Mouse (Mus musculus): Measurements from ENCODE around the gene Gtf2f1. TPM values are rescaled to one million over a fixed set of nuclear protein-coding genes. Genes with fewer than 3 reads are reported as not detected.

The Gtf2f1 gene
- polyA plus RNA-seq, 1 experiment, result 61.6 TPM

DNA sequence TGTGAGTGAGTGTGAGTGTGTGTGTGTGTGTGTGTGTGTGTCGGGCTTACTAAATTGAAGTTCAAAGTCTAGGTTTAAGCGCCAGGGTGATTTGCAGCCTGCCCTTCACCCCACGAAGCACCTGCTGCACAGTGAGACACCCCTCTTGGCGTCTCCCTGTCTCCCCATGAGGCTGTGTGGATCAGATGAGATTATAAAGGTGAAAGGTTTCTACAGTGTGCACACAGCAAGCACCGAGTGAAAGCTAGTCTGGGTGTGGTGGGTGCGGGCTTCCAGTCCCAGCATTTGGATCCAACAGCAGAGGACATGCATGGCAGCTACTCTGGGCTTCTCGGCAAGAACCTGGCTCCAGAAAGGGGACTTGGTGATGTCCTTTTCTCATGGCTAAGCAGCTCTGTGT is 30.0 kb downstream of the Gtf2f1 start:
- Histone ChIP-seq H3ac (ENCODE audit: control insufficient read depth, insufficient read length) (no peak overlapping the region), H3K79me2 (ENCODE audit: control insufficient read depth, insufficient read depth) (no peaks in the 10 kb centered on the region), H3K27me3 (ENCODE audit: control insufficient read depth, insufficient read depth, insufficient read length) (peaks cover 35% of the 10 kb centered on the region), H3K4me3 (no peak overlapping the region), H3K4me2 (ENCODE audit: low read depth) (no peak overlapping the region), H3K36me3 (ENCODE audit: control insufficient read depth, insufficient read depth) (no peaks in the 10 kb centered on the region)
- TF ChIP-seq POLR2A (IDR thresholded peaks at IDR 0.05; ENCODE audit: insufficient read length, low read depth) (no peak), REST (IDR thresholded peaks at IDR 0.05; ENCODE audit: insufficient read depth, insufficient read length) (no peak), TCF3 (IDR thresholded peaks at IDR 0.05; ENCODE audit: insufficient read length, low read depth) (no peak), CEBPB (IDR thresholded peaks at IDR 0.05; ENCODE audit: insufficient read depth, poor library complexity, severe bottlenecking) (no peak), MYOD1 (IDR thresholded peaks at IDR 0.05; ENCODE audit: control insufficient read depth in 1 of 3, insufficient read length in 2 of 3, low read depth in 2 of 3) (no peak), SRF (IDR thresholded peaks at IDR 0.05; ENCODE audit: control insufficient read depth, insufficient read length, low read depth) (no peak), USF1 (IDR thresholded peaks at IDR 0.05; ENCODE audit: low read depth) (no peak), POLR2AphosphoS2 (IDR thresholded peaks at IDR 0.05; ENCODE audit: insufficient read length, low read depth) (no peak), MYOG (IDR thresholded peaks at IDR 0.05; ENCODE audit: control insufficient read depth in 1 of 3, insufficient read depth in 1 of 3, insufficient read length in 2 of 3, low read depth in 2 of 3) (no peak), MAX (IDR thresholded peaks at IDR 0.05; ENCODE audit: low read depth) (no peak), E2F4 (IDR thresholded peaks at IDR 0.05; ENCODE audit: insufficient read depth) (no peak), TCF12 (IDR thresholded peaks at IDR 0.05; ENCODE audit: insufficient read depth, poor library complexity, severe bottlenecking) (no peak)

DNA sequence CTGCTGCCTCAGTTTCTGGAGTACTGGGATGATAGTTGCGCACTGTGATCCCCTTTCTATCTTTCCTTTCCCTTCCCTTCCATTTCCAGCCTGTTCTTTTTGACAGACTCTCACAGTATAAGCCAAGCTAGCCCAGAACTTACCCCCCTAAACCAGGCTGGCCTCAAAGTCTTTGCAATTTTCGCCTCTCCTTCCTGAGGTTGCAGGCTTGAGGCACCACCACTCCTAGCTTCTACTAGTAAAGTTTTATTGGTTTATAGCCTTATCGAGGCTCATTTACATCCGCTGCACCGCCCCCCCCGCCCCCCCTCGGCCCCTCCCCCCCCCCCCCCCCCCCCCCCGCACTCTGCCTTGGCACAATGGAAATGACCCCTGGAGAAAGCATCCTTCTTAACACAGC is 31.6 kb downstream of the Gtf2f1 start:
- H3K4me2 ChIP-seq (ENCODE audit: low read depth), result no peak overlapping the region
- TF ChIP-seq POLR2AphosphoS2 (IDR thresholded peaks at IDR 0.05; ENCODE audit: insufficient read length, low read depth), result no peak
- no peak for TF ChIP-seq SRF (IDR thresholded peaks at IDR 0.05; ENCODE audit: control insufficient read depth, insufficient read length, low read depth)
- no peak for TF ChIP-seq MAX (IDR thresholded peaks at IDR 0.05; ENCODE audit: low read depth)
- TF ChIP-seq MYOG (IDR thresholded peaks at IDR 0.05; ENCODE audit: control insufficient read depth in 1 of 3, insufficient read depth in 1 of 3, insufficient read length in 2 of 3, low read depth in 2 of 3), result no peak
- TF ChIP-seq REST (IDR thresholded peaks at IDR 0.05; ENCODE audit: insufficient read depth, insufficient read length), result no peak
- no peak for TF ChIP-seq USF1 (IDR thresholded peaks at IDR 0.05; ENCODE audit: low read depth)
- TF ChIP-seq TCF3 (IDR thresholded peaks at IDR 0.05; ENCODE audit: insufficient read length, low read depth), result no peak
- no peak for TF ChIP-seq CEBPB (IDR thresholded peaks at IDR 0.05; ENCODE audit: insufficient read depth, poor library complexity, severe bottlenecking)
- no peak for TF ChIP-seq MYOD1 (IDR thresholded peaks at IDR 0.05; ENCODE audit: control insufficient read depth in 1 of 3, insufficient read length in 2 of 3, low read depth in 2 of 3)
- TF ChIP-seq POLR2A (IDR thresholded peaks at IDR 0.05; ENCODE audit: insufficient read length, low read depth), result no peak
- no peak for TF ChIP-seq E2F4 (IDR thresholded peaks at IDR 0.05; ENCODE audit: insufficient read depth)
- no peak for TF ChIP-seq TCF12 (IDR thresholded peaks at IDR 0.05; ENCODE audit: insufficient read depth, poor library complexity, severe bottlenecking)
- H3K27me3 ChIP-seq (ENCODE audit: control insufficient read depth, insufficient read depth, insufficient read length), result peaks cover 49% of the 10 kb centered on the region
- H3K36me3 ChIP-seq (ENCODE audit: control insufficient read depth, insufficient read depth), result no peaks in the 10 kb centered on the region
- no peak overlapping the region for H3ac ChIP-seq (ENCODE audit: control insufficient read depth, insufficient read length)
- H3K4me3 ChIP-seq, result no peak overlapping the region
- H3K79me2 ChIP-seq (ENCODE audit: control insufficient read depth, insufficient read depth), result no peaks in the 10 kb centered on the region

DNA sequence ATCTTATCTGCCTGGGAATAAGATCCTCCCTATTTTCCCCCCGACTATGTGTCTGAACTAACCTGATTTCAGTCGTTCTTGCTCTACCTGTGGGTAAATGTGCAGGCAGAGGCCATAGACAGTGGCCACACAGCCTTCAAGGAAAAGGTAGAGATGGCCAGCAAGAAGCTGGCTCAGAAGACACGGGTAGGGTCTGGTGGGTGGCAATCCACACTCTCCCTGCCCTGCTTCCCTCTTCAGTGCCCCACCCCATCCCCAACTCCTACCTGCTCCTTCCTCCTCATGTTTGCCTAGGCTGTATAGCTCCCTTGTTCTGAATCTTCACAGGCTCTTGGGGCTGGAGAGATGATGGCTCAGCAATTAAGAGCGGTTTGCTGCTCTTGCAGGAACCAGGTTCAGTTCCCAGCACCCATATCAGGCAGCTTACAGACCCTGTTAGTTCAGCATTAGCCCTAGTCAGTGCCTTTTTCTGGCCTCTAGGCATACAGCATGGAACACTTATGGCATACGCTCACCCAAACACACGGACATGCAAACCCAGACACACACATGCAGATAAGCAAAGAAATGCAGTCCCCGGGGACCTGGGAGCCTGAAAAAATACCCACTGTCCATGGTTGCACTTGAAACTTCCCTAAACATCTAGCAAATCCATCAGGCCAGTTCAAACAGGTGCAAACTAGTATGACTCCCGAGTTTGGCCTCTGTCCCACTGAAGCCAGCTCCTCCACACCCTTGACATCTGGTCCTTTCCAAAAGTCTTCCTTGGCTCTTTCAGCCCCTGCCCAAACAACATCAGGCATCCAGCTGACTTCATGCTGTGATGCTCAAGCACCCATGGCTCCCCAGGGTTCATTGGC is 34.3 kb downstream of the Gtf2f1 start:
- Histone ChIP-seq H3K4me2 (ENCODE audit: low read depth) (no peak overlapping the region), H3K36me3 (ENCODE audit: control insufficient read depth, insufficient read depth) (no peaks in the 10 kb centered on the region), H3K79me2 (ENCODE audit: control insufficient read depth, insufficient read depth) (no peaks in the 10 kb centered on the region), H3K27me3 (ENCODE audit: control insufficient read depth, insufficient read depth, insufficient read length) (peaks cover 56% of the 10 kb centered on the region), H3K4me3 (no peak overlapping the region), H3ac (ENCODE audit: control insufficient read depth, insufficient read length) (no peak overlapping the region)
- TF ChIP-seq MYOD1 (IDR thresholded peaks at IDR 0.05; ENCODE audit: control insufficient read depth in 1 of 3, insufficient read length in 2 of 3, low read depth in 2 of 3) (peak in 1 of 3 experiments; percentile 13), MAX (IDR thresholded peaks at IDR 0.05; ENCODE audit: low read depth) (no peak)

DNA sequence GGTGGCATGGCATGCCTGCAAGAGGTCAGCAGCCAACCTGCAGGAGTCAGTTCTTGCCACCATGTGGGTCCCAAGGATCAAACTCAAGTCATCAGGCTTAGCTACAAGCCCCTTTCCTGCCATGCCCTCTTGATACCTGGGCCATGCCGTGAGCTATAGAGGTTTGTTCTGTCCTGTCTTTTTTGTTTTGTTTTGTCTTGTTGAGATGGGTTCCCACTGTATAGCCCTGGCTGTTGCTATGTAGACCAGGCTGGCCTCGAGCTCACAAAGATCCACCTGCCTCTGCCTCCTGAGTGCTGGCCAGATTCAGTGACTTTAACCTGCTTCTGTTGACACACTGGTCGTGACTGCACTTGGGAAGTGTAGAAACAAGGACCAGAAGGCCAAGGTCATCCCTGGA is 35.7 kb downstream of the Gtf2f1 start:
- Histone ChIP-seq H3ac (ENCODE audit: control insufficient read depth, insufficient read length) (no peak overlapping the region), H3K36me3 (ENCODE audit: control insufficient read depth, insufficient read depth) (no peaks in the 10 kb centered on the region), H3K4me2 (ENCODE audit: low read depth) (no peak overlapping the region), H3K79me2 (ENCODE audit: control insufficient read depth, insufficient read depth) (no peaks in the 10 kb centered on the region), H3K4me3 (no peak overlapping the region), H3K27me3 (ENCODE audit: control insufficient read depth, insufficient read depth, insufficient read length) (peaks cover 64% of the 10 kb centered on the region)
- TF ChIP-seq CEBPB (IDR thresholded peaks at IDR 0.05; ENCODE audit: insufficient read depth, poor library complexity, severe bottlenecking) (no peak), REST (IDR thresholded peaks at IDR 0.05; ENCODE audit: insufficient read depth, insufficient read length) (no peak), MYOD1 (IDR thresholded peaks at IDR 0.05; ENCODE audit: control insufficient read depth in 1 of 3, insufficient read length in 2 of 3, low read depth in 2 of 3) (no peak), MYOG (IDR thresholded peaks at IDR 0.05; ENCODE audit: control insufficient read depth in 1 of 3, insufficient read depth in 1 of 3, insufficient read length in 2 of 3, low read depth in 2 of 3) (no peak)

DNA sequence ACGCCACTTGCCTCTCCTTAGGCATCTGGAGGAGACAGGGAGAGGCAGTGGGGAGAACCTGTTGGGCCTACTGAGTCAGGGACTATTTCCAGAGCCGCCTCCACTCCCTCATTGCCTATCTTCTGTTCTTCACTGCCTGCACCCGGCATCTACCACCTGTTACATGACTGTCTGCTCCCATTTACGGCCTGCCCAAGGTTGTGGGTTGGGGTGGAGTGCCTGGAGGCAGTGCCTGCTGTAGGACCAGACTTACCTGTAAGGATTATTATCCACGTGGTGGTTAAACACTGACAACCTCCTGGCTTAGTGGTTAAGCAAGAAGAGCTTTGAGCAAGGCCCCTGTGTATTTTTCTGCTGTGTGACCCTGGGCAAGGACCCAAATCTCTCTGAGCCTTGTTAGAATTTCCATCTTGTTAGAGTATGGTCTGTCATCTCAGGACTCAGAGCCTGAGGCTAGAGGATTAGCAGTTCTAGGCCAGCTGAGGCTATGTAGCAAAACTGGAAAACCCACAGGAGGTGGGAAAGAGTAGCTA is 36.3 kb downstream of the Gtf2f1 start:
- Histone ChIP-seq H3K4me3 (no peak overlapping the region), H3K36me3 (ENCODE audit: control insufficient read depth, insufficient read depth) (no peaks in the 10 kb centered on the region), H3ac (ENCODE audit: control insufficient read depth, insufficient read length) (no peak overlapping the region), H3K4me2 (ENCODE audit: low read depth) (no peak overlapping the region), H3K27me3 (ENCODE audit: control insufficient read depth, insufficient read depth, insufficient read length) (peaks cover 69% of the 10 kb centered on the region), H3K79me2 (ENCODE audit: control insufficient read depth, insufficient read depth) (no peaks in the 10 kb centered on the region)
- TF ChIP-seq MYOD1 (IDR thresholded peaks at IDR 0.05; ENCODE audit: control insufficient read depth in 1 of 3, insufficient read length in 2 of 3, low read depth in 2 of 3), result peak in 2 of 3 experiments; percentile 20 to 72
- no peak for TF ChIP-seq REST (IDR thresholded peaks at IDR 0.05; ENCODE audit: insufficient read depth, insufficient read length)
- no peak for TF ChIP-seq MAX (IDR thresholded peaks at IDR 0.05; ENCODE audit: low read depth)
- no peak for TF ChIP-seq CEBPB (IDR thresholded peaks at IDR 0.05; ENCODE audit: insufficient read depth, poor library complexity, severe bottlenecking)
- peak in 1 of 3 experiments; percentile 34 for TF ChIP-seq MYOG (IDR thresholded peaks at IDR 0.05; ENCODE audit: control insufficient read depth in 1 of 3, insufficient read depth in 1 of 3, insufficient read length in 2 of 3, low read depth in 2 of 3)
- no peak for TF ChIP-seq POLR2A (IDR thresholded peaks at IDR 0.05; ENCODE audit: insufficient read length, low read depth)
- TF ChIP-seq USF1 (IDR thresholded peaks at IDR 0.05; ENCODE audit: low read depth), result no peak
- TF ChIP-seq POLR2AphosphoS2 (IDR thresholded peaks at IDR 0.05; ENCODE audit: insufficient read length, low read depth), result no peak
- no peak for TF ChIP-seq E2F4 (IDR thresholded peaks at IDR 0.05; ENCODE audit: insufficient read depth)
- TF ChIP-seq TCF12 (IDR thresholded peaks at IDR 0.05; ENCODE audit: insufficient read depth, poor library complexity, severe bottlenecking), result no peak

Measured in myocyte (in vitro differentiated cells).